Mouse (Mus musculus): ENCODE measurements at regions not wholly inside any gene's neighbourhood (a gene's known extent, or its start where the extent isn't known, plus 50 kb on each side); places are given as distances from the start of the nearest gene placed in this dataset.

DNA sequence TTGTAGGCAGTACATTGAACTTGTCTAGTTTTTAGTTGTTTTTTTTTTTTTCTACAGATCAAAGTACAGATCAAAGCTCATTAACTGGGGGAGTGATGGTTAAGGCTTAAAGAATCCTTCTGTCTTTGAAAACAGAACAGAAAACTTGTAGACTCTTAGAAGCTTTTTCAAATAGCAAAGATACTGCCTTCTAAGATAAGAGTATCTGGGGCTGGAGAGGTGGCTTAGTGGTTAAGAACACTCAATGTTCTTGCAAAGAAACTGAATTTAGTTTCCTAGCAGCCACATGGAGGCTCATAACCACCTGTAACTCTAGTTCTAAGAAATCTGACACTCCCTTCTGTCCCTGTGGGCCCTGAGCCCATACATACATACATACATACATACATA is 68.4 kb upstream of the Glrp1 start:
- TF ChIP-seq POLR2A (IDR thresholded peaks at IDR 0.05; ENCODE audit: control insufficient read depth, extremely low read depth, insufficient read depth, low read length, poor library complexity) (no peak), CTCF (IDR thresholded peaks at IDR 0.05; ENCODE audit: borderline replicate concordance, control insufficient read depth, extremely low read depth, insufficient read depth, low read length, poor library complexity) (no peak)

All from thymus, adult 2 months (tissue).